Mouse (Mus musculus) kidney, adult 2 months (tissue): ENCODE measurements around the gene Slc38a1. TPM values are rescaled to one million over a fixed set of nuclear protein-coding genes. Genes with fewer than 3 reads are reported as not detected.

Experiments
- DNase-seq: peaks from one replicate; pipeline ENCODE4 v3.0.0; 2021
- H3K27ac ChIP-seq: fragments of 200-500 bp; 2 replicates; pipeline ENCODE4 v1.5.1; 2012; ENCODE audit warnings: low read depth, low read length, control low read depth, inconsistent platforms; ENCODE audit not compliant: insufficient read depth
- H3K27me3 ChIP-seq: fragments of 200-500 bp; replicated peaks from 2 replicates; pipeline ENCODE4 v1.6.1; 2012; ENCODE audit warnings: mild to moderate bottlenecking, moderate library complexity, low read length, inconsistent platforms; ENCODE audit not compliant: control insufficient read depth, insufficient read depth
- H3K36me3 ChIP-seq: fragments of 200-500 bp; 2 replicates; pipeline ENCODE4 v1.6.1; 2012; ENCODE audit warnings: mild to moderate bottlenecking, moderate library complexity, low read length, inconsistent platforms; ENCODE audit not compliant: control insufficient read depth, insufficient read depth
- H3K4me1 ChIP-seq: fragments of 200-500 bp; 2 replicates; pipeline ENCODE4 v1.6.1; 2011; ENCODE audit warnings: low read length; ENCODE audit not compliant: control insufficient read depth, insufficient read depth
- H3K4me3 ChIP-seq: fragments of 200-500 bp; 2 replicates; pipeline ENCODE4 v1.5.1; 2011; ENCODE audit warnings: mild to moderate bottlenecking, low read depth, low read length, control low read depth; ENCODE audit not compliant: insufficient read depth
- CTCF ChIP-seq: fragments of 200-500 bp; conservative IDR thresholded peaks from 2 replicates; pipeline ENCODE4 v1.5.1; 2011; ENCODE audit warnings: low read depth, mild to moderate bottlenecking, control low read depth, low read length, moderate library complexity, mixed read lengths; ENCODE audit not compliant: insufficient read depth, insufficient read length
- POLR2A ChIP-seq: fragments of 200-500 bp; IDR thresholded peaks from one replicate; pipeline ENCODE4 v1.6.1; 2011; ENCODE audit warnings: low read depth, low read length, control low read depth
- WGBS: fragments of 180-500 bp; shearing (Covaris S2); methylation state at CpG from one replicate; pipeline ENCODE4 v1.1.7; 2018; 5-methylcytosine and 5-hydroxymethylcytosine counted together
- polyA plus RNA-seq: library from polyadenylated mRNA; depleted of rRNA; stranded (reverse); fragments of >200 nt; gene quantifications from 2 replicates; pipeline ENCODE4 v1.2.3, GENCODE M21; 2012

The Slc38a1 gene
- polyA plus RNA-seq, 1 experiment, result 8.0 TPM

DNA sequence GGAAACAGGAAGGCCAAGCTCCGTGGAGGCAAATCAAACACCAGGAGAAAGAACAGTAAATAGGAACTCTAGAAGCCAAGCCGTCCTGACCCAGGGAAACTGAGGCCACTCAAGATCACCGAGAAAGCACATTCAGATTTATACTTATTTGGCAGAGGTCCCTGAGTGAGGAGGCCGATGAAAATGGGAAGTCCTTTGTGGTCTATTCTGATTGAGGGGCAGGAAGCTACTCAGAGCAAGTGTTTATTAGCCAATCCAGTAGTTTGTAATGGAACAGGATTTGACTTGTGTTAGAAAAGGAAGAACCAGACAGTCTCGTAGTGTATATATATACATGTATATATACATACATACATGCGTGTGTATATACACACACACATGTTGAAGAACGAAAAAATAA, 48.8 kb downstream of the Slc38a1 start:
- Histone ChIP-seq H3K4me1 (no peaks in the 10 kb centered on the region), H3K27ac (no peak overlapping the region), H3K4me3 (no peak overlapping the region), H3K27me3 (no peaks in the 10 kb centered on the region), H3K36me3 (no peaks in the 10 kb centered on the region)
- 67% methylated on average over 7 of the region's 7 CpGs for WGBS
- no peak for DNase-seq
- TF ChIP-seq CTCF (no peak), POLR2A (no peak)

DNA sequence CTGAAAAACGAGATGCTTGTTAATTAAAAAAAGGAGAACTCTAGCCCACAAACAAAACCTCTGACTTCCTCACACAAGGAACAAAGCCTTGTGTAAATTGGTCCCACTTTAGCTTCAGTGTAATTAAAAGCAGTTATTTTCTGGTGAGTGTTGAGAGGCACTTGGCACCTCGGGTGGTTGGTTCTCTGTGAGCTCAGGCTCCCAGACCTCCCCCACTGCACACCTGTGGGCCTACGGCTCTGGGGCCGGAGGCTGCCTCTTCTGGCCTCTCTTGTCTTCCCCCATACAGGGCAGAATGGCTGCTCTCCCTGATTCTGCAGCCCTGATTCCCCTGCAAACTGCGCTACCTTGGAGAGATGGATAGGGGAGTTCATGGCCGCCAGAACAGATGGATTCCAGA, 49.3 kb downstream of the Slc38a1 start:
- TF ChIP-seq CTCF, result no peak
- no peak for TF ChIP-seq POLR2A
- Histone ChIP-seq H3K36me3 (no peaks in the 10 kb centered on the region), H3K4me1 (no peaks in the 10 kb centered on the region), H3K27ac (no peak overlapping the region), H3K4me3 (no peak overlapping the region), H3K27me3 (no peaks in the 10 kb centered on the region)
- DNase-seq, result no peak
- 55% methylated on average over 6 of the region's 6 CpGs for WGBS

DNA sequence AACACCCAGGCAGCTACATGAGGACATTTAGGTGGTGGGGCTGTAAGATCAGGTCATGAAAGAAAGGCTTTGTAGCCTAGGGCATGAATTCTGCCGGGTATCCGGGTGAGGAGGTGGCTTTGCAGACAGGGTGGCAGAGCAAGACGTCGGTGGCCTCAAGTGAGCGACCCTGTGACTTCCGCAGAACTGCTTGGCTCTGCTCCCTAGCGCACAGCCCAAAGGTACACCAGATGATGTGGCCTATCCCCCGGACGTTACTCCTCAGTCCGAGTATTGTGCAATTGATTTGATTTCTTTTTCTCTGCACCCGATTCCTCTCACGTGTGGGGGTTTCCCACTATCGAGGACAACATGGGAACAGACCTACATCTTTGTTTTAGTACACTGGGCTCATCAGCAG, 49.7 kb downstream of the Slc38a1 start:
- no peak overlapping the region for H3K4me3 ChIP-seq
- no peaks in the 10 kb centered on the region for H3K27me3 ChIP-seq
- no peaks in the 10 kb centered on the region for H3K36me3 ChIP-seq
- 55% methylated on average over 13 of the region's 13 CpGs for WGBS
- no peak overlapping the region for H3K27ac ChIP-seq
- H3K4me1 ChIP-seq, result no peaks in the 10 kb centered on the region
- DNase-seq, result no peak
- TF ChIP-seq CTCF (no peak), POLR2A (no peak)

DNA sequence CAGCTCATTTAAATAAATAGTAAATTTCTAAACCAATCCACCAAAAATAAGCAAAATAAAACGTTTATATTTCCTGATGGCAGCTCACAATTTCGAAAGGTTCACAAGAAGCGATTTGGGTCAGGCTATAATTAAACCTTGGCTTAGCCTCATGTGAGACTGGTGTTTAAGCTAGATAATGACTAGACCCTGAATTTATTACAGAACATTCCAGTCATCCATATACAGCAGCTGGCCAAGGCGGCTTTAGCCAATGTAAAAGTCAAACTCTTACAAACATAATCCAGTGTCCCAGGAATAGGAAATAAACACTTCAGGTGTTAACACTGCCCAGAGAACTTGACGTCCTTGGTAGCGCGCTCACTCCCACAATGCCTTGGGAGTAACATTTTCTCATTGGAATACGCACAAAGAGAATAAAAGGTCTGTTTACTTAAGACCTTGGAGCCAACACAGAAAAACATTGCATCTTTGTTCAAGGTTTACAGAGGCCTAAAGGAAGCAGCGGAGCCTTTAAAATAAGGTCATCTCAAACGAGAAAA, 50.8 kb downstream of the Slc38a1 start:
- DNase-seq, result no peak
- Histone ChIP-seq H3K27me3 (no peaks in the 10 kb centered on the region), H3K4me1 (no peaks in the 10 kb centered on the region), H3K27ac (no peak overlapping the region), H3K4me3 (no peak overlapping the region), H3K36me3 (no peaks in the 10 kb centered on the region)
- TF ChIP-seq CTCF (no peak), POLR2A (no peak)
- WGBS, result 67% methylated on average over 10 of the region's 10 CpGs

DNA sequence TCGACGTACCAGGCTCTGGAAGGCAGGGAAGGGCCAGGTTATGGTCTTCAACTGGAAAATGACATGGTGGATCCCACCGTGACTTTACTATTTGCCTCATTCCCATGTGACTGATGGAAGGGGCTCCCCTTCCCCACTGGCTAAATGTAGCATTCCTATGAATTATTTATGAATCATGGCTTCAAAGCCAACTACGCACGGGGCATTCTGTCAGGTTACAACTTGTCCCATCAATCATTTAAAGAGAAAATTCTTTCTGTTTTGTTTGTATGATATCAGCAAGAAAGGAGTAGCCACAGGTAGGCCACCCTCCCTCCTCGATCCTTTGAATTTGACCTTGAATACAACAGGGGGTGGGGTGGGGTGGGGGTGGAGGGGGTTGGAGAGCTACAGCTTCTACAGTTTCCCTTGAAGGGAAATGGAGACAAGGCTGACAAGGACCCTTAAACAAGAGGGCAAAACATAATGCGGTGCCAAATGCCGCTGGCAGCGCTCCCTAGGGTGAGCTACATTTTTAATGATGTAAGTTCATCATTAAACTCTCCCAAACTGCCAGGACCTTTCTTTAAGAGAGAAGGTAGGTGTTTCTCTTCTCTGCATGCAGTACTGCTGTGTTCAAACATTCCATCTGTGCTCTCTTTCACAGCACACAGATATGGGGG, 53.6 kb downstream of the Slc38a1 start:
- no peaks in the 10 kb centered on the region for H3K4me1 ChIP-seq
- 62% methylated on average over 9 of the region's 9 CpGs for WGBS
- TF ChIP-seq CTCF, result no peak
- TF ChIP-seq POLR2A, result no peak
- no peak overlapping the region for H3K4me3 ChIP-seq
- H3K27me3 ChIP-seq, result no peaks in the 10 kb centered on the region
- no peaks in the 10 kb centered on the region for H3K36me3 ChIP-seq
- no peak overlapping the region for H3K27ac ChIP-seq
- DNase-seq, result no peak

DNA sequence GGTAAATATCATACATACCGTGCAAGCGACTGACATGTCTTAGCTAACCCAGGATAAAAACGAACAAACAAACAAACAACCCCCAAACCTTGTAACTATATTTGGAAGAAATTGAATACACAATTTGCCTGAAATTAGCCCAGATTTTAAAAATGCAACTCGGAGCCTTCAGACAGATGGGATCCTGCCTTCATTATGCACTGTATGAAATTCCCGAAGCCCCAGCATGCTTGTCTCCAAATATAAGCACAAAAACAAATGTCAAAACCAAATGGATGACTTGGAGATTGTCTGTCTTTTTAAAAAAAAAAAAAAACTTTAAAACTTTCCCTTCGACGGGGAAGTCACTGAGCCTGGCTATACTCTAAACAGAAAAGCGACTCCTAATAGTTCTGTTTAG, 54.7 kb downstream of the Slc38a1 start:
- no peak overlapping the region for H3K4me3 ChIP-seq
- no peak overlapping the region for H3K27ac ChIP-seq
- WGBS, result 90% methylated on average over 8 of the region's 8 CpGs
- TF ChIP-seq CTCF, result no peak
- no peak for TF ChIP-seq POLR2A
- no peaks in the 10 kb centered on the region for H3K27me3 ChIP-seq
- H3K36me3 ChIP-seq, result no peaks in the 10 kb centered on the region
- no peak for DNase-seq
- H3K4me1 ChIP-seq, result no peaks in the 10 kb centered on the region

DNA sequence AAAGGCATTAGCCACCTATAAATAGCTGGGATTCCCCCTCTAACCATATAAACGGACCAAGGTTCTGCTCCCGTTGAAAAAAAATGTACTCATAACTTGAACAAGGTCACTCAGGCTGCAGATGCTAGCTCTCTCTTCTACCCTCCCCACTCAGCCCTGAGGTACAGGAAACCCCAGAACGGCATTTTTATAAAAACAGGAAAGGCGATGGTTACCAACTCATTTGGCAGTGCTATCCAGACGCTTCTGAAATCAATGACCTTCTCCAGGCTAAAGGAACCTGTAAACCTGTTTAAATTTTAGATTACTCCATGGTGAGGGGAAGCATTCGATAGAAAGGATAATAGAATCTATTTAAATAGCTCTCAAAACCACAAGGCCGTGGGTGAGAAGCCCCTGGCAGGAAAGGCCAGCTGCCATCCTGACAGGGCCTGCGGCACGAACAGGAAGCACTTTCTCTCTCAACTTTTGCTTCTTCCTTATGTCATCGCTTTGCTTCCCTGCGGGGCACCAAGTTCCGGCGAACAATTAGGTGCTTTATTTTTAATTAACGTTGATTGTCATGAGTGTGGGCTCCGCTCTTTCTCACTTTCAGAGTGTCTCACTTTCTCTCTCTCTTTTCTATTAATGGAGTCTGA, 59.2 kb downstream of the Slc38a1 start:
- no peaks in the 10 kb centered on the region for H3K27me3 ChIP-seq
- 81% methylated on average over 15 of the region's 15 CpGs for WGBS
- TF ChIP-seq POLR2A (no peak), CTCF (no peak)
- H3K4me1 ChIP-seq, result no peaks in the 10 kb centered on the region
- no peak overlapping the region for H3K27ac ChIP-seq
- no peak overlapping the region for H3K4me3 ChIP-seq
- no peak for DNase-seq
- H3K36me3 ChIP-seq, result no peaks in the 10 kb centered on the region

DNA sequence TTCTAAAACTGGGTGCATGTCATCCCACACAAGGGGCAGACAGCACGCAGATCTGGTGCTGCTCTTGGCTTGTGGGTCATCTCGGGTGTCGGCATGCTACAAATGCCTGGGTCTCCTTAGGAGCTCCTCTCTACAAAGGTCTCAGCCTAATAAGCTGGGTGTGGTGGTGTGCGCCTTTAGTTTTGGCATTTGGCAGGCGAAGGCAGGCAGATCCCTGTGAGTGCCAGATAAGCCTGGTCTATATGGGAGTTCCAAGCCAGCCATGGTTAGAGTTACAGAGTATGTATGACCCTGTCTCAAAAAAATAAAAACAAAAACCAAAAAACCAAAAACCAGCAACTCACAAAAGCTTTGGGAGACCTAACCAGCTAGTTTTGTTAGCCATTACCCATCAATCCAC, 65.7 kb downstream of the Slc38a1 start:
- Histone ChIP-seq H3K27me3 (no peaks in the 10 kb centered on the region), H3K4me1 (no peaks in the 10 kb centered on the region), H3K4me3 (no peak overlapping the region), H3K27ac (no peak overlapping the region), H3K36me3 (no peaks in the 10 kb centered on the region)
- WGBS, result 93% methylated on average over 5 of the region's 5 CpGs
- TF ChIP-seq POLR2A, result no peak
- TF ChIP-seq CTCF, result no peak
- DNase-seq, result no peak
